Mouse (Mus musculus) forelimb bud, embryonic 11.5 days (tissue): ENCODE measurements at regions not wholly inside any gene's neighbourhood (a gene's known extent, or its start where the extent isn't known, plus 50 kb on each side); places are given as distances from the start of the nearest gene placed in this dataset.

ENCODE experiments used
- DNase-seq: peaks from one replicate; pipeline ENCODE4 v3.0.0-alpha.2; 2012; ENCODE audit warnings: low read depth, low spot score

GRCm38 (mm10) chr6:25321446-25321845 is 365.3 kb upstream of the Tmem229a start:
- DNase-seq: no peak

- no peak for DNase-seq
Measured at GRCm38 (mm10) chr6:25320291-25320844, 364.3 kb upstream of the Tmem229a start.

GRCm38 (mm10) chr6:25307471-25307870 is 351.4 kb upstream of the Tmem229a start:
- no peak for DNase-seq

- DNase-seq: no peak
Measured at GRCm38 (mm10) chr6:25304844-25305504, 348.9 kb upstream of the Tmem229a start.

GRCm38 (mm10) chr6:25291613-25292012 is 335.5 kb upstream of the Tmem229a start:
- DNase-seq: no peak

- no peak for DNase-seq
Measured at GRCm38 (mm10) chr6:25287591-25287990, 331.5 kb upstream of the Tmem229a start.

GRCm38 (mm10) chr6:25286313-25286712 is 330.2 kb upstream of the Tmem229a start:
- no peak for DNase-seq

- no peak for DNase-seq
Measured at GRCm38 (mm10) chr6:25278509-25278908, 322.4 kb upstream of the Tmem229a start.

- no peak for DNase-seq
Measured at GRCm38 (mm10) chr6:25277703-25278447, 321.8 kb upstream of the Tmem229a start.

GRCm38 (mm10) chr6:25276221-25276620 is 320.1 kb upstream of the Tmem229a start:
- peak; percentile 9 for DNase-seq

GRCm38 (mm10) chr6:25260559-25260958 is 304.5 kb upstream of the Tmem229a start:
- no peak for DNase-seq

- no peak for DNase-seq
Measured at GRCm38 (mm10) chr6:25255762-25256161, 299.7 kb upstream of the Tmem229a start.

- DNase-seq: no peak
Measured at GRCm38 (mm10) chr6:25237021-25237420, 280.9 kb upstream of the Tmem229a start.

GRCm38 (mm10) chr6:25236616-25237015 is 280.5 kb upstream of the Tmem229a start:
- no peak for DNase-seq
